Mouse (Mus musculus) stomach, embryonic 15.5 days (tissue): ENCODE measurements around the gene Ccdc86. TPM values are rescaled to one million over a fixed set of nuclear protein-coding genes. Genes with fewer than 3 reads are reported as not detected.
A peak's percentile ranks its signal among the peaks of the same experiment; 100 is the strongest.

Source experiments
- ATAC-seq: fragments of 200-750 bp; cut with Nextera tagmentation; 2 replicates; pipeline ENCODE4 v1.8.0; 2017; ENCODE audit warnings: low read depth, moderate number of reproducible peaks, moderate TSS enrichment; ENCODE audit not compliant: insufficient read depth, low FRiP score
- H3K27ac ChIP-seq: fragments of 300-500 bp; sonication (generic); 2 replicates; pipeline ENCODE4 v1.5.1; 2015; ENCODE audit warnings: mild to moderate bottlenecking, inconsistent platforms
- H3K27me3 ChIP-seq: fragments of 300-500 bp; sonication (generic); replicated peaks from 2 replicates; pipeline ENCODE4 v1.6.1; 2015; ENCODE audit warnings: inconsistent platforms
- H3K36me3 ChIP-seq: fragments of 300-500 bp; sonication (generic); 2 replicates; pipeline ENCODE4 v1.6.1; 2015; ENCODE audit warnings: inconsistent platforms
- H3K4me1 ChIP-seq: fragments of 300-500 bp; sonication (generic); 2 replicates; pipeline ENCODE4 v1.6.1; 2015; ENCODE audit warnings: inconsistent platforms
- H3K4me2 ChIP-seq: fragments of 300-500 bp; sonication (generic); 2 replicates; pipeline ENCODE4 v1.6.1; 2015; ENCODE audit warnings: mild to moderate bottlenecking, inconsistent platforms
- H3K4me3 ChIP-seq: fragments of 300-500 bp; sonication (generic); replicated peaks from 2 replicates; pipeline ENCODE4 v1.5.1; 2015; ENCODE audit warnings: inconsistent platforms
- H3K9ac ChIP-seq: fragments of 300-500 bp; sonication (generic); 2 replicates; pipeline ENCODE4 v1.6.1; 2015; ENCODE audit warnings: inconsistent platforms
- H3K9me3 ChIP-seq: fragments of 300-500 bp; sonication (generic); 2 replicates; pipeline ENCODE4 v1.6.1; 2016; ENCODE audit warnings: inconsistent platforms
- WGBS: fragments of 180-500 bp; shearing (Covaris S2); methylation state at CpG from one replicate; pipeline ENCODE4 v1.1.7; 2015; 5-methylcytosine and 5-hydroxymethylcytosine counted together
- polyA plus RNA-seq: library from polyadenylated mRNA; unstranded; fragments of >200 nt; fragmentation: Nextera tagmentation; extraction: Ambion mirVana; gene quantifications from 2 replicates; pipeline ENCODE4 v1.2.1, GENCODE M21; 2015

The Ccdc86 gene
- polyA plus RNA-seq, 1 experiment from 2014 or later: 27.9 TPM

- 86% methylated on average over 5 of the region's 5 CpGs for WGBS
- no peak for ATAC-seq
These were observed 1.8 kb downstream of the Ccdc86 start for GRCm38 (mm10) chr19:10947219-10947618.

GRCm38 (mm10) chr19:10946506-10946905, 2.6 kb downstream of the Ccdc86 start:
- 77% methylated on average over 3 of the region's 3 CpGs for WGBS
- H3K9ac ChIP-seq: no peak overlapping the region

More at GRCm38 (mm10) chr19:10947219-10947618, 1.8 kb downstream of the Ccdc86 start:
- Histone ChIP-seq H3K4me1 (peaks cover 36% of the 10 kb centered on the region), H3K36me3 (peaks cover 29% of the 10 kb centered on the region), H3K9me3 (no peaks in the 10 kb centered on the region), H3K4me2 (peak overlapping the region; percentile 95), H3K9ac (peak overlapping the region; percentile 89; the same call in 1 of the 2 replicates), H3K4me3 (peak overlapping the region; percentile 76), H3K27ac (no peak overlapping the region), H3K27me3 (no peaks in the 10 kb centered on the region)

GRCm38 (mm10) chr19:10943955-10944354, 5.1 kb downstream of the Ccdc86 start:
- 75% methylated on average over 3 of the region's 3 CpGs for WGBS
- Histone ChIP-seq H3K9ac (no peak overlapping the region), H3K27me3 (no peaks in the 10 kb centered on the region), H3K9me3 (no peaks in the 10 kb centered on the region), H3K36me3 (peaks cover 30% of the 10 kb centered on the region), H3K27ac (no peak overlapping the region), H3K4me2 (no peak overlapping the region), H3K4me1 (peaks cover 35% of the 10 kb centered on the region), H3K4me3 (no peak overlapping the region)
- ATAC-seq: no peak

More at GRCm38 (mm10) chr19:10946506-10946905, 2.6 kb downstream of the Ccdc86 start:
- Histone ChIP-seq H3K27me3 (no peaks in the 10 kb centered on the region), H3K36me3 (peaks cover 30% of the 10 kb centered on the region), H3K4me1 (peaks cover 29% of the 10 kb centered on the region), H3K27ac (no peak overlapping the region), H3K4me3 (peak overlapping the region; percentile 76; the same call in 1 of the 2 replicates), H3K4me2 (peak overlapping the region; percentile 95), H3K9me3 (no peaks in the 10 kb centered on the region)
- no peak for ATAC-seq

GRCm38 (mm10) chr19:10940801-10941457, 8.1 kb downstream of the Ccdc86 start:
- no peak overlapping the region for H3K9ac ChIP-seq
- no peaks in the 10 kb centered on the region for H3K27me3 ChIP-seq
- 4% methylated on average over 40 of the region's 40 CpGs for WGBS
- peaks cover 14% of the 10 kb centered on the region for H3K4me1 ChIP-seq
- H3K4me3 ChIP-seq: peak overlapping the region; percentile 29
- H3K9me3 ChIP-seq: no peaks in the 10 kb centered on the region
- peak overlapping the region; percentile 70 for H3K4me2 ChIP-seq
- ATAC-seq: peak; percentile 33; the same call in 1 of the 2 replicates
- no peak overlapping the region for H3K27ac ChIP-seq
- peaks cover 30% of the 10 kb centered on the region for H3K36me3 ChIP-seq

GRCm38 (mm10) chr19:10940097-10940800, 8.8 kb downstream of the Ccdc86 start:
- no peaks in the 10 kb centered on the region for H3K27me3 ChIP-seq
- H3K27ac ChIP-seq: no peak overlapping the region
- no peaks in the 10 kb centered on the region for H3K9me3 ChIP-seq
- H3K4me3 ChIP-seq: peak overlapping the region; percentile 29
- peak; percentile 81 for ATAC-seq
- H3K4me2 ChIP-seq: peak overlapping the region; percentile 70
- no peak overlapping the region for H3K9ac ChIP-seq
- peaks cover 14% of the 10 kb centered on the region for H3K4me1 ChIP-seq
- 20% methylated on average over 37 of the region's 37 CpGs for WGBS
- peaks cover 30% of the 10 kb centered on the region for H3K36me3 ChIP-seq

GRCm38 (mm10) chr19:10938771-10939170, 10.3 kb downstream of the Ccdc86 start:
- 18% methylated on average over 3 of the region's 3 CpGs for WGBS
- ATAC-seq: no peak
- no peaks in the 10 kb centered on the region for H3K9me3 ChIP-seq

GRCm38 (mm10) chr19:10937110-10937563, 11.9 kb downstream of the Ccdc86 start, which contains the start of gene Ptgdr2:
Ptgdr2 (plus strand) TSS chr19:10937160.
- H3K9ac ChIP-seq: no peak within 1 kb of the TSS
- WGBS: 40% methylated on average over 5 of the region's 5 CpGs
- no peak within 1 kb of the TSS for H3K4me3 ChIP-seq
- H3K4me2 ChIP-seq: no peak within 1 kb of the TSS
- no peak within 1 kb of the TSS for H3K27ac ChIP-seq
- ATAC-seq: peak; percentile 37; the same call in 1 of the 2 replicates
- peaks cover under 1% of the 10 kb centered on the region; the same call in 1 of the 2 replicates for H3K36me3 ChIP-seq
- no peaks in the 10 kb centered on the region for H3K27me3 ChIP-seq
- H3K4me1 ChIP-seq: peaks cover 14% of the 10 kb centered on the region
- no peaks in the 10 kb centered on the region for H3K9me3 ChIP-seq

More at GRCm38 (mm10) chr19:10938771-10939170, 10.3 kb downstream of the Ccdc86 start:
- Histone ChIP-seq H3K9ac (no peak overlapping the region), H3K4me1 (peaks cover 14% of the 10 kb centered on the region), H3K4me2 (no peak overlapping the region), H3K36me3 (peaks cover 16% of the 10 kb centered on the region), H3K27ac (no peak overlapping the region), H3K27me3 (no peaks in the 10 kb centered on the region), H3K4me3 (no peak overlapping the region)

- ATAC-seq: no peak
- H3K4me2 ChIP-seq: no peak overlapping the region
- H3K36me3 ChIP-seq: no peaks in the 10 kb centered on the region
- WGBS: 89% methylated on average over 5 of the region's 5 CpGs
- no peak overlapping the region for H3K4me3 ChIP-seq
- no peak overlapping the region for H3K27ac ChIP-seq
- peaks cover 10% of the 10 kb centered on the region for H3K4me1 ChIP-seq
- H3K27me3 ChIP-seq: no peaks in the 10 kb centered on the region
- no peaks in the 10 kb centered on the region for H3K9me3 ChIP-seq
- H3K9ac ChIP-seq: no peak overlapping the region
These were observed 13.0 kb downstream of the Ccdc86 start for GRCm38 (mm10) chr19:10936077-10936476.

- Histone ChIP-seq H3K9me3 (no peaks in the 10 kb centered on the region), H3K27me3 (no peaks in the 10 kb centered on the region), H3K4me1 (no peaks in the 10 kb centered on the region), H3K36me3 (no peaks in the 10 kb centered on the region), H3K4me2 (no peak overlapping the region), H3K27ac (0 out of 2 replicates have a peak overlapping the region, but pooled peaks have one; percentile 27), H3K9ac (no peak overlapping the region), H3K4me3 (no peak overlapping the region)
- no peak for ATAC-seq
- 46% methylated on average over 5 of the region's 5 CpGs for WGBS
These were observed 14.0 kb downstream of the Ccdc86 start for GRCm38 (mm10) chr19:10935029-10935428.

GRCm38 (mm10) chr19:10930641-10931040, 18.4 kb downstream of the Ccdc86 start:
- WGBS: 71% methylated on average over 2 of the region's 2 CpGs
- no peaks in the 10 kb centered on the region; the same call in 1 of the 2 replicates for H3K4me1 ChIP-seq
- no peak overlapping the region for H3K27ac ChIP-seq
- no peak overlapping the region for H3K4me2 ChIP-seq
- H3K9ac ChIP-seq: no peak overlapping the region
- no peaks in the 10 kb centered on the region for H3K9me3 ChIP-seq
- no peak for ATAC-seq
- no peaks in the 10 kb centered on the region for H3K36me3 ChIP-seq
- H3K27me3 ChIP-seq: no peaks in the 10 kb centered on the region
- no peak overlapping the region for H3K4me3 ChIP-seq

GRCm38 (mm10) chr19:10926666-10927065, 22.4 kb downstream of the Ccdc86 start:
- Histone ChIP-seq H3K4me3 (no peak overlapping the region), H3K27me3 (no peaks in the 10 kb centered on the region), H3K27ac (no peak overlapping the region), H3K4me2 (no peak overlapping the region), H3K4me1 (no peaks in the 10 kb centered on the region; the same call in 1 of the 2 replicates), H3K9me3 (no peaks in the 10 kb centered on the region), H3K36me3 (no peaks in the 10 kb centered on the region), H3K9ac (no peak overlapping the region)
- no peak for ATAC-seq
- 54% methylated on average over 4 of the region's 4 CpGs for WGBS

GRCm38 (mm10) chr19:10926123-10926621, 22.9 kb downstream of the Ccdc86 start:
- Histone ChIP-seq H3K27me3 (no peaks in the 10 kb centered on the region), H3K4me2 (no peak overlapping the region), H3K9me3 (no peaks in the 10 kb centered on the region), H3K36me3 (no peaks in the 10 kb centered on the region), H3K9ac (no peak overlapping the region), H3K4me3 (no peak overlapping the region), H3K27ac (no peak overlapping the region), H3K4me1 (no peaks in the 10 kb centered on the region; the same call in 1 of the 2 replicates)
- ATAC-seq: no peak
- WGBS: 51% methylated on average over 6 of the region's 6 CpGs
